Mouse (Mus musculus) urinary bladder, postnatal 25 days (tissue): Measurements from ENCODE around the gene Mpp2.

Experiments
- DNase-seq: peaks from one replicate; pipeline ENCODE4 v3.0.0; 2022; ENCODE audit warnings: low spot score

Mpp2 gene

GRCm38 (mm10) chr11:102008954-102009637 lies 79.2 kb downstream of the Mpp2 start:
- no peak for DNase-seq

- no peak for DNase-seq
Measured at GRCm38 (mm10) chr11:102008372-102008771, 79.9 kb downstream of the Mpp2 start.
